In genomic region chr15:61259047-61259446, GRCm38 (mm10) we compare ENCODE assay signal across 29 mouse cellular contexts.
DNase-seq lines count a peak whose midpoint lies in the region; ATAC-seq and TF ChIP-seq lines count a peak whose summit lies in the region.
"Had no signal": no experiment of that assay in that cellular context is flagged by ENCODE, and none has a peak within 500 bp of the region (broad histone marks: within the 10 kb centered on the region; RNA-seq: fewer than 3 reads in every experiment).

No protein-coding gene starts in this region.

- no peaks in the 10 kb centered on the region for H3K4me1 ChIP-seq in liver, postnatal 0 days (ENCODE audit: insufficient read depth)
- no peaks in the 10 kb centered on the region for H3K4me1 ChIP-seq in liver, embryonic 12.5 days
- H3K4me1 ChIP-seq in intestine, embryonic 15.5 days (replicated peaks), result no peaks in the 10 kb centered on the region
- H3K4me1 ChIP-seq in intestine, postnatal 0 days (replicated peaks; ENCODE audit: control insufficient read depth, insufficient read depth, low read length), result no peaks in the 10 kb centered on the region
- no peaks in the 10 kb centered on the region for H3K4me1 ChIP-seq in heart, embryonic 10.5 days
- H3K4me1 ChIP-seq: embryonic facial prominence, embryonic 12.5 days; embryonic facial prominence, embryonic 15.5 days; heart, embryonic 12.5 days; heart, embryonic 15.5 days; hindbrain, embryonic 10.5 days had no signal

- no peak for DNase-seq in liver, postnatal 0 days
- DNase-seq in heart, embryonic 10.5 days (ENCODE audit: low spot score), result no peak
- no peak for DNase-seq in thymus, postnatal 4 days
- DNase-seq: adrenal gland, postnatal 10 days; B cell, adult 2 months; cerebellum, adult 11 months; cerebellum, adult 2 months; cerebellum, adult 9-11 months; cerebellum, postnatal 25 days; forebrain, postnatal 0 days; gastrocnemius, adult 2 months; gastrocnemius, postnatal 14 days; heart, adult 11 months; heart, postnatal 10 days; heart, postnatal 36 days had no signal

- H3K9me3 ChIP-seq in liver, postnatal 0 days (ENCODE audit: low read length), result no peaks in the 10 kb centered on the region
- no peaks in the 10 kb centered on the region for H3K9me3 ChIP-seq in liver, embryonic 12.5 days (replicated peaks)
- H3K9me3 ChIP-seq in intestine, embryonic 15.5 days, result no peaks in the 10 kb centered on the region
- H3K9me3 ChIP-seq in intestine, postnatal 0 days (ENCODE audit: control insufficient read depth), result no peaks in the 10 kb centered on the region
- no peaks in the 10 kb centered on the region for H3K9me3 ChIP-seq in heart, embryonic 10.5 days
- H3K9me3 ChIP-seq: embryonic facial prominence, embryonic 12.5 days; embryonic facial prominence, embryonic 15.5 days; G1E; heart, embryonic 12.5 days; heart, embryonic 15.5 days; hindbrain, embryonic 10.5 days had no signal

- no peak for ATAC-seq in liver, postnatal 0 days
- no peak for ATAC-seq in liver, embryonic 12.5 days
- ATAC-seq in intestine, embryonic 15.5 days, result peak; percentile 72
- peak; percentile 61; the same call in 1 of the 2 replicates for ATAC-seq in intestine, postnatal 0 days
- ATAC-seq: forebrain, embryonic 14.5 days; forebrain, postnatal 0 days; hindbrain, postnatal 0 days; Patski had no signal

- H3K4me3 ChIP-seq in liver, postnatal 0 days (ENCODE audit: low read depth, low read length), result no peak overlapping the region
- H3K4me3 ChIP-seq in liver, embryonic 12.5 days, result no peak overlapping the region
- H3K4me3 ChIP-seq in intestine, embryonic 15.5 days (replicated peaks), result no peak overlapping the region
- H3K4me3 ChIP-seq in intestine, postnatal 0 days (ENCODE audit: low read depth, low read length), result no peak overlapping the region
- no peak overlapping the region for H3K4me3 ChIP-seq in heart, embryonic 10.5 days
- H3K4me3 ChIP-seq: embryonic facial prominence, embryonic 12.5 days; embryonic facial prominence, embryonic 15.5 days; gastrocnemius, adult 2 months; heart, embryonic 12.5 days; heart, embryonic 15.5 days; hindbrain, embryonic 10.5 days had no signal

- no peak overlapping the region for H3K4me2 ChIP-seq in liver, postnatal 0 days (ENCODE audit: low read depth, low read length)
- no peak overlapping the region for H3K4me2 ChIP-seq in liver, embryonic 12.5 days
- H3K4me2 ChIP-seq in intestine, embryonic 15.5 days (replicated peaks), result no peak overlapping the region
- no peak overlapping the region for H3K4me2 ChIP-seq in intestine, postnatal 0 days (replicated peaks; ENCODE audit: low read depth)
- H3K4me2 ChIP-seq: embryonic facial prominence, embryonic 12.5 days; embryonic facial prominence, embryonic 15.5 days; heart, embryonic 12.5 days; heart, embryonic 15.5 days; hindbrain, embryonic 14.5 days had no signal

- H3K27me3 ChIP-seq in liver, postnatal 0 days (ENCODE audit: insufficient read depth, low read length), result no peaks in the 10 kb centered on the region
- no peaks in the 10 kb centered on the region for H3K27me3 ChIP-seq in liver, embryonic 12.5 days (replicated peaks)
- H3K27me3 ChIP-seq in intestine, embryonic 15.5 days (replicated peaks), result no peaks in the 10 kb centered on the region
- no peaks in the 10 kb centered on the region for H3K27me3 ChIP-seq in intestine, postnatal 0 days (replicated peaks; ENCODE audit: control insufficient read depth, insufficient read depth, low read length)
- no peaks in the 10 kb centered on the region for H3K27me3 ChIP-seq in heart, embryonic 10.5 days (ENCODE audit: insufficient read depth, poor library complexity, severe bottlenecking)
- H3K27me3 ChIP-seq: CH12.LX; embryonic facial prominence, embryonic 12.5 days; embryonic facial prominence, embryonic 15.5 days; heart, embryonic 12.5 days; heart, embryonic 15.5 days; Patski had no signal

- H3K36me3 ChIP-seq in liver, postnatal 0 days (replicated peaks; ENCODE audit: insufficient read depth, low read length), result no peaks in the 10 kb centered on the region
- no peaks in the 10 kb centered on the region for H3K36me3 ChIP-seq in liver, embryonic 12.5 days
- no peaks in the 10 kb centered on the region for H3K36me3 ChIP-seq in intestine, embryonic 15.5 days
- H3K36me3 ChIP-seq in intestine, postnatal 0 days (ENCODE audit: control insufficient read depth, insufficient read depth), result no peaks in the 10 kb centered on the region
- H3K36me3 ChIP-seq in heart, embryonic 10.5 days, result no peaks in the 10 kb centered on the region
- H3K36me3 ChIP-seq: embryonic facial prominence, embryonic 12.5 days; embryonic facial prominence, embryonic 15.5 days; G1E; heart, embryonic 12.5 days; heart, embryonic 15.5 days; hindbrain, embryonic 10.5 days had no signal

- 67% methylated on average over 2 of the region's 2 CpGs for WGBS in liver, postnatal 0 days (ENCODE audit: insufficient replicate concordance)
- 52% methylated on average over 2 of the region's 2 CpGs for WGBS in liver, embryonic 12.5 days (ENCODE audit: insufficient replicate concordance)
- WGBS in intestine, embryonic 15.5 days, result 55% methylated on average over 2 of the region's 2 CpGs
- 38% methylated on average over 2 of the region's 2 CpGs for WGBS in intestine, postnatal 0 days
- WGBS in heart, embryonic 10.5 days, result 59% methylated on average over 2 of the region's 2 CpGs

- H3K27ac ChIP-seq in liver, postnatal 0 days (ENCODE audit: low read depth), result no peak overlapping the region
- H3K27ac ChIP-seq in liver, embryonic 12.5 days, result no peak overlapping the region
- H3K27ac ChIP-seq in intestine, embryonic 15.5 days, result no peak overlapping the region
- no peak overlapping the region for H3K27ac ChIP-seq in intestine, postnatal 0 days (ENCODE audit: low read depth, low read length)
- no peak overlapping the region for H3K27ac ChIP-seq in heart, embryonic 10.5 days
- H3K27ac ChIP-seq: embryonic facial prominence, embryonic 12.5 days; embryonic facial prominence, embryonic 15.5 days; gastrocnemius, adult 2 months; heart, embryonic 15.5 days; hindbrain, embryonic 10.5 days; hindbrain, embryonic 14.5 days; hindbrain, postnatal 0 days had no signal

- H3K9ac ChIP-seq in liver, postnatal 0 days (replicated peaks), result no peak overlapping the region
- no peak overlapping the region for H3K9ac ChIP-seq in liver, embryonic 12.5 days
- H3K9ac ChIP-seq in intestine, embryonic 15.5 days, result no peak overlapping the region
- no peak overlapping the region for H3K9ac ChIP-seq in intestine, postnatal 0 days (ENCODE audit: low read depth, low read length)
- H3K9ac ChIP-seq: embryonic facial prominence, embryonic 12.5 days; embryonic facial prominence, embryonic 15.5 days; forebrain, postnatal 0 days; heart, embryonic 12.5 days; heart, embryonic 15.5 days; hindbrain, embryonic 14.5 days had no signal

- TF ChIP-seq CTCF in liver, postnatal 0 days (IDR thresholded peaks at IDR 0.05; ENCODE audit: low read depth), result no peak
- no peak for TF ChIP-seq CTCF in intestine, postnatal 0 days (IDR thresholded peaks at IDR 0.05; ENCODE audit: low read depth)

- TF ChIP-seq EP300 in liver, postnatal 0 days (IDR thresholded peaks at IDR 0.05; ENCODE audit: low read depth), result 0 out of 2 replicates have a peak, but pooled peaks have one; percentile 13

Comparison
In these comparisons a context has a peak if more than half of its experiments do, and no peak if none do; other contexts are left out.
1. ATAC-seq: peak in intestine, embryonic 15.5 days (single experiment) and intestine, postnatal 0 days (single experiment); none in liver, postnatal 0 days (single experiment) and liver, embryonic 12.5 days (single experiment).